Mouse (Mus musculus): ENCODE measurements around the gene Dlk2.

DNA sequence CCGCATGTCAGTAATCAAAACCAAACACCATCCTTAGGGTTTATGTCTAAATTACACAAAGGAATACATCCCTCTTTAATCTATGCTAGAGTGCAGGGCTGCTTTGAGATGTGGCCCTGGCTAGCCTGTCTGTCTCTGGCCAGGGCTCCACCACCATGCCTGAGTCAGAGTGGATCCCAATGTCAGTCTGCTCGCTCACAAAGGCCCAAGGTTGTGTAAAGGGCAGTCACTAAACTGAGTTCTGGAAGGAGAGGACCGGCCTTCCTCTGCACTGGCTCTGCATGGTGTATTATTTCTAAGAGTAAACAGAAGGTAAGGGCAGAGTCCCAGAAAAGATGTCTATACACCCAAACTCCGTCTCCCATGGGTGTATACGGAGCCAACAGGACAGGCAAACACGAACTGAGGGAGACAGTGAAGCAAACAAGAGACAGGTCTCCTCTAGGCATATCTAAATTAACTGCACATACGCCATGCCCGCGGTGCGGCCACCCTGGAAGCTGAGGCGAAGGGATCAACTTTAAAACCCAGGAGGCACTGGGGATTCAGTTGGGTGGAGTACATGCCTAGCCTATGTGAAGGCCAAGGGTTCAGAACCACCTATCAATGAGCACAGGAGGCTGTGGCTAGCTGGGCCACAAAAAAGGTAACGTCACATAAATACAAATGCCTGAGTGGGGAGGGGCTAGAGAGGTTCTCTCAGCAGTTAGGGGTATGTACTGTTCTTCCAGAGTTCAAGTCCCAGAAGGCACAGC lies 19.0 kb upstream of the Dlk2 start:
- TF ChIP-seq POLR2A (IDR thresholded peaks at IDR 0.05; ENCODE audit: control insufficient read depth, extremely low read depth, insufficient read depth, low read length, poor library complexity) (no peak), CTCF (IDR thresholded peaks at IDR 0.05; ENCODE audit: borderline replicate concordance, control insufficient read depth, extremely low read depth, insufficient read depth, low read length, poor library complexity) (no peak)

Measured in thymus, adult 2 months (tissue).